Mouse (Mus musculus): Measurements from ENCODE around the gene Ric8a. TPM values are rescaled to one million over a fixed set of nuclear protein-coding genes. Genes with fewer than 3 reads are reported as not detected.
"Not testable (repeated sequence)": the region's sequence is repeated elsewhere in the genome, so short reads cannot be mapped to it uniquely, and the experiment has no call there.

The Ric8a gene
- polyA plus RNA-seq, 1 experiment from 2014 or later: 94.8 TPM

DNA sequence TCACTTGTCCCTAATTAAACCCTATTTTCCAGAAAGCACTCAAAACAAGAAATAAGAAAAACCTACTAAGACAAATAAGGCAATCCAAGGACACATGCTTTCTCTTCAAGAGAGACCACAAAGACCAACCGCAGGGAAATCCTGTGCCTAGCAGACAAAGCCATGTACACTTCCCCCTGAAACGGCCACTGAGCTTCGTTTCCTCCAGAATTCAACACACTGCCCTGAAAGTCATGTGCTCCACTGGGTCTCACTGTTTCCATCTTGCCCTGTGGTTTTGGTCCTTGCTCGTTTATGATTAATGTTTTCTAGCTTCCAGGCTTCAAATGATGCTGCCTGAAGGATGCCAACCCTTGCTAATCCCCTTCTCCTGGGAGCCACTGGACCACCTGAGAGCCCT, 17.5 kb downstream of the Ric8a start:
- H3K27ac ChIP-seq (replicated peaks): no peak overlapping the region
- peaks cover 46% of the 10 kb centered on the region for H3K36me3 ChIP-seq
- WGBS: 89% methylated on average over 4 of the region's 4 CpGs
- no peaks in the 10 kb centered on the region for H3K4me1 ChIP-seq
- H3K4me2 ChIP-seq: no peak overlapping the region
- no peaks in the 10 kb centered on the region for H3K27me3 ChIP-seq (replicated peaks)
- ATAC-seq (ENCODE audit: low FRiP score): no peak
- no peak overlapping the region for H3K9ac ChIP-seq (replicated peaks)
- no peak overlapping the region for H3K4me3 ChIP-seq (replicated peaks)
- no peaks in the 10 kb centered on the region for H3K9me3 ChIP-seq (replicated peaks)

GRCm38 (mm10) chr7:140877364-140877763, 20.6 kb downstream of the Ric8a start:
- H3K9me3 ChIP-seq (replicated peaks): no peaks in the 10 kb centered on the region
- H3K4me2 ChIP-seq: no peak overlapping the region
- H3K4me3 ChIP-seq (replicated peaks): no peak overlapping the region
- H3K36me3 ChIP-seq: peaks cover 37% of the 10 kb centered on the region
- H3K27me3 ChIP-seq (replicated peaks): no peaks in the 10 kb centered on the region
- WGBS: 84% methylated on average over 6 of the region's 6 CpGs
- peaks cover 13% of the 10 kb centered on the region for H3K4me1 ChIP-seq
- no peak overlapping the region for H3K27ac ChIP-seq (replicated peaks)
- H3K9ac ChIP-seq (replicated peaks): no peak overlapping the region
- ATAC-seq (ENCODE audit: low FRiP score): no peak

- no peak overlapping the region for H3K27ac ChIP-seq (replicated peaks)
- peaks cover 26% of the 10 kb centered on the region for H3K4me1 ChIP-seq
- no peak overlapping the region for H3K4me2 ChIP-seq
- no peak overlapping the region for H3K4me3 ChIP-seq (replicated peaks)
- H3K36me3 ChIP-seq: peaks cover 25% of the 10 kb centered on the region
- no peak overlapping the region for H3K9ac ChIP-seq (replicated peaks)
- H3K27me3 ChIP-seq (replicated peaks): no peaks in the 10 kb centered on the region
- no peak for ATAC-seq (ENCODE audit: low FRiP score)
- H3K9me3 ChIP-seq (replicated peaks): no peaks in the 10 kb centered on the region
- 92% methylated on average over 7 of the region's 7 CpGs for WGBS
These were observed 22.6 kb downstream of the Ric8a start for GRCm38 (mm10) chr7:140879355-140879754.

DNA sequence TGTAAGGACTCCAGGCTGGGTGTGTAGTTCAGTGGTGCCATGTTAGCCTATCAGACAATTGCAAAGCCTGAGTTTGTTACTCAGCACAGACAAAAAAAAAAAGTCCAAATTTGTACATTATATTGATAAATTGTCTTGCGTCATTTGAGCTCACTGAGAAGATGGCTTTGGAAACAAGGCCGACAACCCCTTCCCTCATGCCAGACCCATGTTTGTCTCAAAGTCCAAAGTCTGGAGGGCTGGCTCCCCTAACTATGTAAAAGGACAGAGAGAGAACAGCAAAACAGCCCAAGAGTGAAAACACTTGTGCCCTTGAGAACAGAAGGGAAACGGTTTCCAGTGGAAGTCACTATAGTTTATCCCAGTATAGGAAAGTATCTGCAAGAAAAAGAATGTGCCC, 23.7 kb downstream of the Ric8a start:
- H3K9ac ChIP-seq (replicated peaks): no peak overlapping the region
- H3K27ac ChIP-seq (replicated peaks): no peak overlapping the region
- no peak for ATAC-seq (ENCODE audit: low FRiP score)
- H3K36me3 ChIP-seq: peaks cover 16% of the 10 kb centered on the region; the same call in 1 of the 2 replicates
- 91% methylated on average over 3 of the region's 3 CpGs for WGBS
- 0 out of 2 replicates have a peak overlapping the region, but pooled peaks have one; percentile 75 for H3K4me3 ChIP-seq (replicated peaks)
- H3K4me1 ChIP-seq: peaks cover 26% of the 10 kb centered on the region
- H3K4me2 ChIP-seq: peak overlapping the region; percentile 74
- no peaks in the 10 kb centered on the region for H3K27me3 ChIP-seq (replicated peaks)
- no peaks in the 10 kb centered on the region for H3K9me3 ChIP-seq (replicated peaks)

GRCm38 (mm10) chr7:140880865-140881515, 24.2 kb downstream of the Ric8a start:
- H3K9ac ChIP-seq (replicated peaks): peak overlapping the region; percentile 72
- WGBS: 22% methylated on average over 8 of the region's 8 CpGs
- peak overlapping the region; percentile 74 for H3K4me2 ChIP-seq
- ATAC-seq (ENCODE audit: low FRiP score): no peak
- H3K4me3 ChIP-seq (replicated peaks): peak overlapping the region; percentile 75
- no peaks in the 10 kb centered on the region for H3K27me3 ChIP-seq (replicated peaks)
- peak overlapping the region; percentile 90 for H3K27ac ChIP-seq (replicated peaks)
- peaks cover 14% of the 10 kb centered on the region for H3K36me3 ChIP-seq
- no peaks in the 10 kb centered on the region for H3K9me3 ChIP-seq (replicated peaks)
- peaks cover 26% of the 10 kb centered on the region for H3K4me1 ChIP-seq

GRCm38 (mm10) chr7:140881696-140882468, 25.1 kb downstream of the Ric8a start, which contains the start of the genes Psmd13 and Sirt3:
TSS of gene Psmd13 (plus strand) at chr7:140881968.
TSS of gene Sirt3 (minus strand) at chr7:140882309.
- WGBS: under 1% methylated on average over 59 of the region's 59 CpGs
- Histone ChIP-seq H3K9me3 (replicated peaks) (no peaks in the 10 kb centered on the region), H3K4me2 (peak within 1 kb of the TSS; percentile 74), H3K36me3 (peaks cover 16% of the 10 kb centered on the region), H3K27me3 (replicated peaks) (no peaks in the 10 kb centered on the region), H3K4me1 (peaks cover 26% of the 10 kb centered on the region), H3K9ac (replicated peaks) (peak within 1 kb of the TSS; percentile 72), H3K4me3 (replicated peaks) (peak within 1 kb of the TSS; percentile 75), H3K27ac (replicated peaks) (peak within 1 kb of the TSS; percentile 90)
- peak; percentile 96 for ATAC-seq (ENCODE audit: low FRiP score)

- peak overlapping the region; percentile 75 for H3K4me3 ChIP-seq (replicated peaks)
- under 1% methylated on average over 12 of the region's 12 CpGs for WGBS
- H3K4me2 ChIP-seq: peak overlapping the region; percentile 74
- H3K4me1 ChIP-seq: peaks cover 26% of the 10 kb centered on the region
- H3K9ac ChIP-seq (replicated peaks): peak overlapping the region; percentile 72
- peaks cover 19% of the 10 kb centered on the region for H3K36me3 ChIP-seq
- H3K9me3 ChIP-seq (replicated peaks): no peaks in the 10 kb centered on the region
- ATAC-seq (ENCODE audit: low FRiP score): peak; percentile 69; the same call in 1 of the 2 replicates
- peak overlapping the region; percentile 90 for H3K27ac ChIP-seq (replicated peaks)
- H3K27me3 ChIP-seq (replicated peaks): no peaks in the 10 kb centered on the region
These were observed 25.7 kb downstream of the Ric8a start for GRCm38 (mm10) chr7:140882469-140882803.

- not testable (repeated sequence) for H3K4me2 ChIP-seq; ATAC-seq (ENCODE audit: low FRiP score); H3K9ac ChIP-seq (replicated peaks); H3K9me3 ChIP-seq (replicated peaks); H3K4me3 ChIP-seq (replicated peaks); H3K4me1 ChIP-seq; H3K27ac ChIP-seq (replicated peaks); H3K27me3 ChIP-seq (replicated peaks)
- WGBS: 97% methylated on average over 16 of the region's 16 CpGs
- peaks cover 79% of the 10 kb centered on the region for H3K36me3 ChIP-seq
These were observed 33.9 kb downstream of the Ric8a start for GRCm38 (mm10) chr7:140890636-140891035.

GRCm38 (mm10) chr7:140894031-140894430, 37.3 kb downstream of the Ric8a start:
- ATAC-seq (ENCODE audit: low FRiP score): no peak
- H3K9me3 ChIP-seq (replicated peaks): no peaks in the 10 kb centered on the region
- no peak overlapping the region for H3K4me2 ChIP-seq

DNA sequence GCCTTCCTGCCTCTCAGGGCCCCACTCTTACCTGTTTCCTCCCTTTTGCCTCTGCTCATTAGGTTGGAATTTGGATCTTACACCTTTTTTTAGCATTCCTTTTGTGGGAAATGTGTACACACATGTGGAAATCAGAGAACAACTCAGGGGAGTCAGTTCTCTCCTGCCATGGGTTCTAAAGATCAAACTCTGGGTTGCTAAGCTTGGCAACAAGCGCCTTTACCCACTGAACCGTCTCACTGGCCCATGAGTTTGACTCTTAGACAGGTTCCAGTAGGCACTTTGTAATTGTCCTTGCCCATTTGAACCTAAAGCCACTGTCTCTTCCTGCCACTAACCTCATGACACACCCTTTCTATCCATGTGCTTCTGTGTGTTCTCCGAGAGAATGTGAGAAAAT, 37.9 kb downstream of the Ric8a start:
- WGBS: 92% methylated on average over 3 of the region's 3 CpGs
- H3K27me3 ChIP-seq (replicated peaks): no peaks in the 10 kb centered on the region
- no peaks in the 10 kb centered on the region for H3K4me1 ChIP-seq
- H3K9ac ChIP-seq (replicated peaks): no peak overlapping the region
- no peak for ATAC-seq (ENCODE audit: low FRiP score)
- H3K36me3 ChIP-seq: peaks cover 77% of the 10 kb centered on the region
- no peak overlapping the region for H3K27ac ChIP-seq (replicated peaks)
- no peaks in the 10 kb centered on the region for H3K9me3 ChIP-seq (replicated peaks)
- no peak overlapping the region for H3K4me3 ChIP-seq (replicated peaks)
- no peak overlapping the region for H3K4me2 ChIP-seq

More at GRCm38 (mm10) chr7:140894031-140894430, 37.3 kb downstream of the Ric8a start:
- Histone ChIP-seq H3K27me3 (replicated peaks) (no peaks in the 10 kb centered on the region), H3K27ac (replicated peaks) (no peak overlapping the region), H3K36me3 (peaks cover 78% of the 10 kb centered on the region), H3K9ac (replicated peaks) (no peak overlapping the region), H3K4me1 (no peaks in the 10 kb centered on the region), H3K4me3 (replicated peaks) (no peak overlapping the region)
- 93% methylated on average over 7 of the region's 7 CpGs for WGBS

- Histone ChIP-seq H3K9me3 (replicated peaks) (no peaks in the 10 kb centered on the region), H3K27ac (replicated peaks) (no peak overlapping the region), H3K27me3 (replicated peaks) (no peaks in the 10 kb centered on the region), H3K4me2 (no peak overlapping the region), H3K36me3 (peaks cover 58% of the 10 kb centered on the region), H3K4me3 (replicated peaks) (no peak overlapping the region), H3K9ac (replicated peaks) (no peak overlapping the region), H3K4me1 (0 out of 2 replicates have a peak, but pooled peaks cover under 1% of the 10 kb centered on the region)
- ATAC-seq (ENCODE audit: low FRiP score): no peak
- WGBS: 93% methylated on average over 7 of the region's 7 CpGs
These were observed 41.1 kb downstream of the Ric8a start for GRCm38 (mm10) chr7:140897863-140898262.

DNA sequence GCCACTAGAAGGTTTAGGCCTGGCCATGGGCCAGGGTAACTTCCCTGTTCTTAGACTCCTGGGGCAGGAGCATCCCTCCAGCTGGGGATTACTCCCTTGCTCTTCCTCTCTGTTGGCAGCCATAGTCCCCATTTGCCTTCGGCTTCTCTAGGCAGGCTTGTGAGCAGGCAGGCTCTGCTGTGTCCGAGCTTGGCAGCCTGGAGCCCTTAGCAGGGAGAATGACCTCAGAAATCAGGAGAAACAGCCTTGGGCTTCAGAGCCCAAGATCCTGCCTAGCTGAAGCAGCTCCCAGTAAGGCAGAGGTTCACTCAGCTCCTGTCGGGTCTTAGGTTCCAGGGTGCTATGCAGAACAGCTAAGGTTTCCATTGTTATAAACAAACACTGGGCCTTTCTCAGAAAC, 42.4 kb downstream of the Ric8a start:
- Histone ChIP-seq H3K4me3 (replicated peaks) (no peak overlapping the region), H3K9ac (replicated peaks) (no peak overlapping the region), H3K4me1 (peaks cover 7% of the 10 kb centered on the region; the same call in 1 of the 2 replicates), H3K27ac (replicated peaks) (no peak overlapping the region; the same call in 1 of the 2 replicates), H3K36me3 (peaks cover 48% of the 10 kb centered on the region), H3K27me3 (replicated peaks) (no peaks in the 10 kb centered on the region), H3K9me3 (replicated peaks) (no peaks in the 10 kb centered on the region), H3K4me2 (no peak overlapping the region)
- no peak for ATAC-seq (ENCODE audit: low FRiP score)
- WGBS: 79% methylated on average over 3 of the region's 3 CpGs

Data from neural tube, embryonic 15.5 days (tissue).